Mouse (Mus musculus): ENCODE results near the gene Iffo1. TPM values are rescaled to one million over a fixed set of nuclear protein-coding genes. Genes with fewer than 3 reads are reported as not detected.

Iffo1 gene
- polyA plus RNA-seq, 1 experiment = 62.9 TPM

GRCm38 (mm10) chr6:125119387-125119786 lies 25.7 kb upstream of the Iffo1 start:
- TF ChIP-seq POLR2A (IDR thresholded peaks at IDR 0.05; ENCODE audit: control insufficient read depth, low read depth, low read length) (no peak), CTCF (IDR thresholded peaks at IDR 0.05; ENCODE audit: control insufficient read depth, insufficient read depth, insufficient replicate concordance, low read depth, low read length) (no peak)
- no peak overlapping the region for H3K27ac ChIP-seq (ENCODE audit: control insufficient read depth, insufficient read depth, low read depth, low read length)
- H3K36me3 ChIP-seq (ENCODE audit: control insufficient read depth, insufficient read depth, low read length) = peaks cover 12% of the 10 kb centered on the region

GRCm38 (mm10) chr6:125128724-125129123 lies 16.3 kb upstream of the Iffo1 start:
- TF ChIP-seq CTCF (IDR thresholded peaks at IDR 0.05; ENCODE audit: control insufficient read depth, insufficient read depth, insufficient replicate concordance, low read depth, low read length) = no peak
- TF ChIP-seq POLR2A (IDR thresholded peaks at IDR 0.05; ENCODE audit: control insufficient read depth, low read depth, low read length) = no peak
- Histone ChIP-seq H3K4me3 (ENCODE audit: control insufficient read depth, low read depth, low read length) (no peak overlapping the region), H3K27ac (ENCODE audit: control insufficient read depth, insufficient read depth, low read depth, low read length) (no peak overlapping the region), H3K36me3 (ENCODE audit: control insufficient read depth, insufficient read depth, low read length) (peaks cover 4% of the 10 kb centered on the region), H3K27me3 (ENCODE audit: control insufficient read depth, insufficient read depth, low read length) (no peaks in the 10 kb centered on the region), H3K4me1 (ENCODE audit: control insufficient read depth, insufficient read depth, low read length) (no peaks in the 10 kb centered on the region; the same call in 1 of the 2 replicates)

More at GRCm38 (mm10) chr6:125119387-125119786, 25.7 kb upstream of the Iffo1 start:
- Histone ChIP-seq H3K4me1 (ENCODE audit: control insufficient read depth, insufficient read depth, low read length) (no peaks in the 10 kb centered on the region), H3K27me3 (ENCODE audit: control insufficient read depth, insufficient read depth, low read length) (no peaks in the 10 kb centered on the region), H3K4me3 (ENCODE audit: control insufficient read depth, low read depth, low read length) (no peak overlapping the region)

- TF ChIP-seq POLR2A (IDR thresholded peaks at IDR 0.05; ENCODE audit: control insufficient read depth, low read depth, low read length) (no peak), CTCF (IDR thresholded peaks at IDR 0.05; ENCODE audit: control insufficient read depth, insufficient read depth, insufficient replicate concordance, low read depth, low read length) (no peak)
- no peak overlapping the region for H3K27ac ChIP-seq (ENCODE audit: control insufficient read depth, insufficient read depth, low read depth, low read length)
Measured at GRCm38 (mm10) chr6:125129710-125130402, 15.2 kb upstream of the Iffo1 start.

GRCm38 (mm10) chr6:125131302-125132156 lies 13.5 kb upstream of the Iffo1 start, which contains the start of gene Nop2:
Nop2 (plus strand) TSS chr6:125131909.
- Histone ChIP-seq H3K36me3 (ENCODE audit: control insufficient read depth, insufficient read depth, low read length) (peaks cover 4% of the 10 kb centered on the region), H3K27me3 (ENCODE audit: control insufficient read depth, insufficient read depth, low read length) (no peaks in the 10 kb centered on the region)

More at GRCm38 (mm10) chr6:125129710-125130402, 15.2 kb upstream of the Iffo1 start:
- H3K4me1 ChIP-seq (ENCODE audit: control insufficient read depth, insufficient read depth, low read length) = no peaks in the 10 kb centered on the region; the same call in 1 of the 2 replicates
- H3K27me3 ChIP-seq (ENCODE audit: control insufficient read depth, insufficient read depth, low read length) = no peaks in the 10 kb centered on the region
- H3K4me3 ChIP-seq (ENCODE audit: control insufficient read depth, low read depth, low read length) = no peak overlapping the region
- peaks cover 4% of the 10 kb centered on the region for H3K36me3 ChIP-seq (ENCODE audit: control insufficient read depth, insufficient read depth, low read length)

GRCm38 (mm10) chr6:125132470-125132869 lies 12.6 kb upstream of the Iffo1 start:
- no peaks in the 10 kb centered on the region; the same call in 1 of the 2 replicates for H3K4me1 ChIP-seq (ENCODE audit: control insufficient read depth, insufficient read depth, low read length)
- H3K27me3 ChIP-seq (ENCODE audit: control insufficient read depth, insufficient read depth, low read length) = no peaks in the 10 kb centered on the region
- TF ChIP-seq POLR2A (IDR thresholded peaks at IDR 0.05; ENCODE audit: control insufficient read depth, low read depth, low read length) (no peak), CTCF (IDR thresholded peaks at IDR 0.05; ENCODE audit: control insufficient read depth, insufficient read depth, insufficient replicate concordance, low read depth, low read length) (no peak)
- peak overlapping the region; percentile 79 for H3K27ac ChIP-seq (ENCODE audit: control insufficient read depth, insufficient read depth, low read depth, low read length)
- H3K36me3 ChIP-seq (ENCODE audit: control insufficient read depth, insufficient read depth, low read length) = peaks cover 4% of the 10 kb centered on the region
- peak overlapping the region; percentile 96 for H3K4me3 ChIP-seq (ENCODE audit: control insufficient read depth, low read depth, low read length)

More at GRCm38 (mm10) chr6:125131302-125132156, 13.5 kb upstream of the Iffo1 start, which contains the start of gene Nop2:
- H3K4me1 ChIP-seq (ENCODE audit: control insufficient read depth, insufficient read depth, low read length) = no peaks in the 10 kb centered on the region; the same call in 1 of the 2 replicates
- peak; percentile 99 for TF ChIP-seq POLR2A (IDR thresholded peaks at IDR 0.05; ENCODE audit: control insufficient read depth, low read depth, low read length)
- no peak for TF ChIP-seq CTCF (IDR thresholded peaks at IDR 0.05; ENCODE audit: control insufficient read depth, insufficient read depth, insufficient replicate concordance, low read depth, low read length)
- H3K4me3 ChIP-seq (ENCODE audit: control insufficient read depth, low read depth, low read length) = peak within 1 kb of the TSS; percentile 96
- H3K27ac ChIP-seq (ENCODE audit: control insufficient read depth, insufficient read depth, low read depth, low read length) = peak within 1 kb of the TSS; percentile 85

- Histone ChIP-seq H3K36me3 (ENCODE audit: control insufficient read depth, insufficient read depth, low read length) (peaks cover 4% of the 10 kb centered on the region), H3K4me1 (ENCODE audit: control insufficient read depth, insufficient read depth, low read length) (no peaks in the 10 kb centered on the region; the same call in 1 of the 2 replicates), H3K27me3 (ENCODE audit: control insufficient read depth, insufficient read depth, low read length) (no peaks in the 10 kb centered on the region), H3K4me3 (ENCODE audit: control insufficient read depth, low read depth, low read length) (no peak overlapping the region), H3K27ac (ENCODE audit: control insufficient read depth, insufficient read depth, low read depth, low read length) (no peak overlapping the region)
- TF ChIP-seq POLR2A (IDR thresholded peaks at IDR 0.05; ENCODE audit: control insufficient read depth, low read depth, low read length) (no peak), CTCF (IDR thresholded peaks at IDR 0.05; ENCODE audit: control insufficient read depth, insufficient read depth, insufficient replicate concordance, low read depth, low read length) (no peak; the same call in 1 of the 2 replicates)
Measured at GRCm38 (mm10) chr6:125137002-125137671, 7.9 kb upstream of the Iffo1 start.

All from testis, adult 2 months (tissue).